Mouse (Mus musculus): ENCODE data around the gene Nid1. TPM values are rescaled to one million over a fixed set of nuclear protein-coding genes. Genes with fewer than 3 reads are reported as not detected.

The Nid1 gene
- total RNA-seq, 1 experiment from 2014 or later: 3.0 TPM

DNA sequence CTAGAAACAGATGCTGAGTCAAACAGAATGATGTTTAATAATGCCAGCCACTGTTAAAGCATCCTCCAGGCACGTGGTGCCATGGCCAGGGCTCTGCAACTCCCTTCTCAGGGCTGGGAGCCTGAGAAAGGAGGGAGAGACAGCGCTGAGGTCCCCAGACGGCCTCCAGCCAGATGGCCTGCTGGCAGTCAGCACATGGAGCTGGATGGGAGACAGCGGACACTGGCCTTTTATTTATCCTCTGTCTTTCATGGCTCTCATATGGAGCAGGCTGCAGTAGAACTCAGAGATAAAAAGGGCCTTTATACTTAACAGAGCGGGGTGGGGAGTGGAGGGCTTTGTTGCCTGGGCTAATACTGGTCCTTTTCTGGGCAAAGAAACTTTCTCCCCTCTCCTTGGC, 43.7 kb downstream of the Nid1 start:
- no peak for ATAC-seq (replicated peaks; ENCODE audit: insufficient number of reproducible peaks, low FRiP score, low TSS enrichment, poor library complexity, severe bottlenecking)

DNA sequence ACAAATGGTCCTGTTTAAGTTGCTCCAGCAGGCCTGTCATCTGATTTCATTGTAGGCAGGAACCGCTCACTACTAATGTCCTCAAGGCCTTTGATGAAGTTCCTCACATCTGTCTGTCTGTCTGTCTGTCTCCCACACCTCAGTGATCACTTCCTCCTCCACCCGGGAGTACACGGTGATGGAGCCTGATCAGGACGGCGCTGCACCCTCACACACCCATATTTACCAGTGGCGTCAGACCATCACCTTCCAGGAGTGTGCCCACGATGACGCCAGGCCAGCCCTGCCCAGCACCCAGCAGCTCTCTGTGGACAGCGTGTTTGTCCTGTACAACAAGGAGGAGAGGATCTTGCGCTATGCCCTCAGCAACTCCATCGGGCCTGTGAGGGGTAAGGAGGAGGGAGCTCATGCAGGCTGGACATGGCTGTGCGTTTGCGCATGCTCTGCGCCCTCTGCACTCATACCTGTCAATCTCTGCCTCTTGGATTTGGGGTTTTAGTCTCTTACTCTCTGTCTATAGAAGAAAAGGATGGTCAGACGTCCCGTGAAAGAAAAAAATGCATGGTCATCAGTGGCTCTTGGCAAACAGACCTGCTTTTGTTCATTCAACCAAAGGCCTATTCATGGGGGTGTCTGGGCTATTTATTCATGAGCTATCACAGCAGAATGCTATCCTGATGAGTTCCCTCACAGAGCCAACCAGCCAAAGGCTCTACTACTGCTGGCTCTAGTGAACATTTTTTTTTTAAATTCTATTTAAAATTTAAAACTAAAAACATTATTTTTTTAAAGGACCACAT, 44.7 kb downstream of the Nid1 start:
- ATAC-seq (replicated peaks; ENCODE audit: insufficient number of reproducible peaks, low FRiP score, low TSS enrichment, poor library complexity, severe bottlenecking): 0 out of 2 replicates have a peak, but pooled peaks have one; percentile 27

DNA sequence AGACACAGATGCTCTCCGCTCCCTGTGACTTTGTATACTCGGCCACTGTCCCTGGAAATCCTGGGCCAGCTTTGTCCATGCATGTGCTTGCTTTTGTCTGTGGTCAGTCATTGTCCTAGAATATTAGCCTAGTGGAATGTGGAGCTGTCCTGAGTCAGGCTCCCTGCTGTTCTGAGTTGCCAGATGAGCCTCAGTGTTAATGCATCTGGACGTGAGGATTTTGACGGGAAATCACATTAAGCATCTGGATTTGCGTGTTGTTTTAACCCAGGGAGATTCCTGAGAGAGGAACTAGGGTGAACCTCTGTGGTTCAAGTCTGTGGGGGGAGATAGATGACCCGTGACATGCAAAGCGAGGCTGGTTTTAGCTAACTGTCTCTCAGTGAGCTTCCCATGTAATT, 47.0 kb downstream of the Nid1 start:
- no peak for ATAC-seq (replicated peaks; ENCODE audit: insufficient number of reproducible peaks, low FRiP score, low TSS enrichment, poor library complexity, severe bottlenecking)

DNA sequence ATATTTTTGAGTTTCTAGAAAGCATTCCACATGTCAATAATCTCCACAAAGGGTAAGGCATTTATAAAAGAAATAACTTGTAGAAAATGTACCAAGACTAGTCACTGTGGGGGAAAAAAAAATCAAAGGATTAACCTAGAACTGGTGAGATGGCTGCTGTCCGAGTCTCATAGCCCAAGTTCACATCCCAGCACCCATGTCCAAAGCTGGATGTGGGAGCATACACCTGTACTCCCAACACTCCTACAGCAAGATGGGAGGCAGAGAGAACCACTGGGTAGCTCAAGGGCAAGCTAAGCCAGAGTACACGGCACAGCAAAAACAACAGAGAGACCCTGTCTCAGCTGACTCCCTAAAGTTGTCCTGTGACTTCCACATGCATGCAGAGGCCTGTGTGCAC, 47.5 kb downstream of the Nid1 start:
- no peak for ATAC-seq (replicated peaks; ENCODE audit: insufficient number of reproducible peaks, low FRiP score, low TSS enrichment, poor library complexity, severe bottlenecking)

DNA sequence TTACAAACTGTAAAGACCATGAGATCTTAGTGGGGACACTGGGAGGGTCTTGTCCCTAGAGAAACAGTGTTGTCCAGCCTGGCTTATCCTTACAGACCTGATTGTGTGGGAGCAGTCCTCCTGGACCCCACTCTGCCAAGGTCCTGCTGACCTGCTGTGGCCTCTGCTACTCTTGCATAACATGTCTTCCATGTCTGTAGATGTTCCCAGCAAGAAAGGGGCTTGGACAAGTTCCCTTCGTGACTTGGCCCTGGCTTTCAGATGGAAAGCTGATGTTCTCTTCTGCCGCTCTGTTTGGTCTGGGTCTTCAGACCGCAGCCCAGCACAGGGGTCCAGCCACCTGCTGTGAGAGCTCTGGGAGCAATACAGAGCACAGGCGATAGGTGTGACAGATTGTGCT, 48.3 kb downstream of the Nid1 start:
- ATAC-seq (replicated peaks; ENCODE audit: insufficient number of reproducible peaks, low FRiP score, low TSS enrichment, poor library complexity, severe bottlenecking): no peak

DNA sequence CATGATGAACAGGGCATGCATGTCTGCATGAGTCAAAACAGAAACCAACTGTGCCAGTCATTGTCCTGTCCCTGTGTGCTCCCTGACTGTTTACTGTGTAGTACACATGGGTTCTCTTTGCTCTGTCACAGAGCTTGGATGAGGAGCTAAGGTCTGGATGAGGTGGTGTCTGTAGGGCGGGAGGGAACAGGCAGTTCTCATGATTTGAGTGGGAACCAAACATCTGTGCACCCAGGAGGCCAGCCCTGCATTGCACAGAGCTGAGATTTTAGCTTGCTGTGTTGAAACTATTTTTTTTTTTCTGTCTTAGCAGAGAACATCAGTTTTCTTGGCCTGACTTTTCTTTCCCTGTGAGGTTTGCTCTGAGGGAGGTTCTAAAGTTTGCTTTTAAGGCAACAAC, 50.5 kb downstream of the Nid1 start:
- ATAC-seq (replicated peaks; ENCODE audit: insufficient number of reproducible peaks, low FRiP score, low TSS enrichment, poor library complexity, severe bottlenecking): no peak

DNA sequence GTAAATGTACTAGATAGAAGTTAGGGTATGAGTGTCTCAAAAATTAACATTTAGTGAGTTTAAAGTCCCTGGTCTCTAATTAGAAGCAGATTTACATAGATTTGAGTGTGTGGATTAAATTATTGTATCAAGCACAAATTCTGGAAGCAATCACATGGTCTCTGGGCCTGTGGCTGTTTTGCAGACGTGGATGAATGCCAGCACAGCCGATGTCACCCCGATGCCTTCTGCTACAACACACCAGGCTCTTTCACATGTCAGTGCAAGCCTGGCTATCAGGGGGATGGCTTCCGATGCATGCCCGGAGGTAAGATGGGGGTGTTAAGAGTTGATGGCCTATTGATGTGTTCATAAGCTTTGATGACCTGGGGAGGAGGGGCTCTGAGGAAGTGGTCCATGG, 52.5 kb downstream of the Nid1 start:
- ATAC-seq (replicated peaks; ENCODE audit: insufficient number of reproducible peaks, low FRiP score, low TSS enrichment, poor library complexity, severe bottlenecking): no peak

DNA sequence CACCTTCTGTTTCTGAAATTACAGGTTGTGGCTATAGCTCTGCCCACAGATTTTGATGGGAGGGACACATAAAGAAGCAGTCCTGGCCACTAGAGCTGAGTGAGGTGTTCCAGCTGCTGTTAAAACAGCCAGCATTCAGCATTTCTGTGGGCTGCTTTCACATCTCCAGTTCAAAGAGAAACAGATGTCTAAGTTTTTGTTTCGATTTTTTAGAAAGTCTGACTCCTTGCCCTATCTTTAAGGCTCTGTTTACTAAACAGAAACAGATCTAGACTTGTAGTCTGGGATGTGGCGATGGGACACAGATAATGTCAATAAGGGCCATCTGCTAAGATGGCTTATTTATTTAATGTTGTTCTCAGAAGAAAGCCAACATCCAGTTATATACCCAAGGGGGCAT, 54.8 kb downstream of the Nid1 start:
- ATAC-seq (replicated peaks; ENCODE audit: insufficient number of reproducible peaks, low FRiP score, low TSS enrichment, poor library complexity, severe bottlenecking): no peak

DNA sequence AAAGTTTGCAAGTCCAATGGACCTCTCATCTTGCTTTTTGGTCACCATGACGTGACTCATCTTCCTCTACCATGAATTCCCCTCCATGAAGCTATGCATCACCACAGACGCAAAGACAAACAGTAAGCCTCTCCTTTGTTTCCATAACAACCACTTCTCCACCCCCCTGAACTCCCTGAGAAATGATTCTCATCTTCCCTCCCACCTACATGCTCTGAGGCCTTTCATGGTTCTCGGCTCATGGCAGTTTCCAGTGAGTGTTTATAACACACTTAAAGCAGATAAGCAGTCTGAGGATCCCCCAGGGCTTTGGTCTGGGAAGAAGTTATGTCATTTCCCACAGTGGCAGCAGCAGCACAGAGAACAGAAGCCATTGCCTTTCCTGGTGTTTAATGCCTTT, 56.2 kb downstream of the Nid1 start:
- ATAC-seq (replicated peaks; ENCODE audit: insufficient number of reproducible peaks, low FRiP score, low TSS enrichment, poor library complexity, severe bottlenecking): no peak

DNA sequence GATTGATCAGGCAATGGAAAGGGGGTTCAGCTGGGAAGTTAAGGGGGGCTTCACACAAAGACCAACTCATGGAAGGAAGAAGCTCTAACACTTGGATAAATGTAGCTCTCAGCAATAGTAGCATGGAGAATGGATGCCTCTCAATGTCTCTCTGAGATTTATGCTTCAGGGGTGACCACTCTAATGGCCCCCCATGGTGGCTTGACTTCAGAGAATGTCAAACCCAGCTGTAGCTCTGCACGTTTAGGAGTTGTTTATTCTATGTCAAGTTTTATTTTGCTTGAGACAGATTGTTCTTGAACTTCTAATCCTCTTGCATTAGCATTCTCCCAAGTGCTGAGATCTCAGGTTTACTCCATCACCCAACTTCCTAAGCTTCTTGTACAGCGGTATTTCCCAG, 60.7 kb downstream of the Nid1 start:
- no peak for ATAC-seq (replicated peaks; ENCODE audit: insufficient number of reproducible peaks, low FRiP score, low TSS enrichment, poor library complexity, severe bottlenecking)

DNA sequence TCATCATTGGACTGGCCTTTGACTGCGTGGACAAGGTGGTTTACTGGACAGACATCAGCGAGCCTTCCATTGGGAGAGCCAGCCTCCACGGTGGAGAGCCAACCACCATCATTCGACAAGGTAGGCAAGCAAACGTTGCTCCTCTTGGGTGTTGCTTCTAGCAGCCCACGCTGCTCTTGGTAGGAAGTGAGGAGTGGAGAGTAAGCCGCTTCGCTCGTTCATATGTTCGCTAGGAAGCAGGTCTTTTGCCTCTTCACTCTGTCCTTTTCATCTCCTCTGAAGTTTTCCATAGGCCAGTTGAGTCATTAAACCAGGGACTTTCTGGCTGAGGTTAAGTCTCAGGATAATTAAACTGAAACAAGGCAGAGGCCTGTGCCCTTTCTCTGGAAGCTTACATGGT, 65.1 kb downstream of the Nid1 start:
- ATAC-seq (replicated peaks; ENCODE audit: insufficient number of reproducible peaks, low FRiP score, low TSS enrichment, poor library complexity, severe bottlenecking): no peak

DNA sequence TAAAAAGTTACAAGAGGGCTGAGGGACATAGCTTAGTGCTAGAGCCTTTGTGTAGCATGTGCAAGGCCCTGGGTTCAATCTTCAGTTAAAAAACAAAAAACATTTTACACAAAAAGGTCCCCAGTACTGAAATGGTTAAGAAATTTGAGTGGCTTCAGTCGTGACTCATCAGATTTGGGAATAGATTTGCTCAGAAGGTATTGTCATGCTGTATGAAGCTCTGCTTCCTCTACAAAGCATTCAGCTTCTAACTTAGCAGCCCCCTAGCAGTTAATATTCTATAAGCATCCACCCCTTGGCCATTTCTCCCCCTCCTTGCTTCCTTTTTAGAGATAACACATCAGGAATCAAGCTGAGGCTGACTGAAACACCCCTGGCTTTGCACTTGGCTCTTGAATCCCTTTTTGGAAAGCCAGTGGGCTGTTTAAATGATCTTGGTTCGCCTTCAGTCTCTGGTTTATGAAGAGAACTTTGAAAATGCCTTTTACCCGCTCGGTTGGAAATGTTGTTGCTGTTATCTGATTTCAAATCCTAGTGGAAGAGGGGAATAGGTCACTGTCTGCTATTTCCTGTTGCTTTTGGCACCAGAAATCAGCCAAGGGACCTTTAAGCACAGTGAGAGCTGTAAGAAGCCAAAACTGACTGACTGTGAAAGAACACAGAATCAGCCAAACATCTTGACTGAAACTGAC, 66.5 kb downstream of the Nid1 start:
- ATAC-seq (replicated peaks; ENCODE audit: insufficient number of reproducible peaks, low FRiP score, low TSS enrichment, poor library complexity, severe bottlenecking): no peak

DNA sequence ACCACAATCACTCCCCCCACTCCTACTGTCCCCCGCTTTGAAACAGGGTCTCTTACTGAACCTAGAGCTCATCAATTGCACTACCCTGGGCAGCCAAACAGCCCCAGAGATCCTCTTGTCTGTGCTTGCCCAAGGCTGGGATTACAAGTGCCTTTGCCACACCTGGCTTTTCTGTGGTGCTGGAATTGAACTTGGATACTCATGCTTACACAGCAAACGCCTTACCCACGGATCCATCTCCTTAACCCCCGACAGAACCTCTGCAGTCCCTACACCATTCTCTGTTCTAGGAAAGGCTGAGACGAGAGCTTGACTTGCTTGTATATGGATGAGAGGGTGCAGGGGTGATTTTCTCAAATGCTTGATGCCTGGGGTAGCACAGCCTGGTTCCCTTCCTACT, 67.7 kb downstream of the Nid1 start:
- no peak for ATAC-seq (replicated peaks; ENCODE audit: insufficient number of reproducible peaks, low FRiP score, low TSS enrichment, poor library complexity, severe bottlenecking)

DNA sequence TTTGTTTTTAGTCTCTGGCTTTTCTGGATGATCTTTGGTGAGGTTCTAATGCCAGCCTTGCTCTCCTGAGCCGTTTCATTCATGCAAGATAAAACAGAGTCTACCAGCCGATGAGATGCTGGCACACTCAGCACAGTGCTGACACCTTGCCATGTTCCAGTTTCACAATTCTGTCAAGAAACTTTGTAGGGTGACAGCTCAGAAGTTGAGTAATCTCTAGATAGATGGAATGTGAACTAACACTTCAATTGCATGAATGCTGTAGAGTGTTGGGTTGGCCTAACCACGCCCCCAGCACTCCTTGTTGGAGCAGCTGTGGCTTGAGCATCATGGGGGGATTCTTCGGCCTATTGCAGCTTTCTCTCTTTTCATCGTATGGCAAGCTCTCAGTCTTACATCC, 69.2 kb downstream of the Nid1 start:
- ATAC-seq (replicated peaks; ENCODE audit: insufficient number of reproducible peaks, low FRiP score, low TSS enrichment, poor library complexity, severe bottlenecking): no peak

DNA sequence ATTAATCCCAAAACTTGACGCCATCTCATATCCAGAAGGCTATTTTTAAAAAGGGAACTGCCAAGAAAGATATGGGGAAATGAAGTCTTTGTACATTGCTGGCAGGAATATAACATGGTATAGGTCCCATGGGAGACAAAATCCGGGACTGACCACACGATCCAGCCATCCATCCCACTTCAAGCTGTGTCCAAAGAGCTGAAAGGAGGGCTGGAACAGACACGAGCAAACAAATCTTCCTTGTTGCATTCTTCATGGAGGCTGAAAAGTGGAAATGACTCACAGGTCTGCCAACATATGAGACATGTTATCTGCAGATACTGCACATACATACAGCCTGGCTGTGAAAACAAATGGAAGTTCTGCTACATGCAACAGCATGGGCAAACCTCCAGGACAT, 77.5 kb downstream of the Nid1 start:
- no peak for ATAC-seq (replicated peaks; ENCODE audit: insufficient number of reproducible peaks, low FRiP score, low TSS enrichment, poor library complexity, severe bottlenecking)

DNA sequence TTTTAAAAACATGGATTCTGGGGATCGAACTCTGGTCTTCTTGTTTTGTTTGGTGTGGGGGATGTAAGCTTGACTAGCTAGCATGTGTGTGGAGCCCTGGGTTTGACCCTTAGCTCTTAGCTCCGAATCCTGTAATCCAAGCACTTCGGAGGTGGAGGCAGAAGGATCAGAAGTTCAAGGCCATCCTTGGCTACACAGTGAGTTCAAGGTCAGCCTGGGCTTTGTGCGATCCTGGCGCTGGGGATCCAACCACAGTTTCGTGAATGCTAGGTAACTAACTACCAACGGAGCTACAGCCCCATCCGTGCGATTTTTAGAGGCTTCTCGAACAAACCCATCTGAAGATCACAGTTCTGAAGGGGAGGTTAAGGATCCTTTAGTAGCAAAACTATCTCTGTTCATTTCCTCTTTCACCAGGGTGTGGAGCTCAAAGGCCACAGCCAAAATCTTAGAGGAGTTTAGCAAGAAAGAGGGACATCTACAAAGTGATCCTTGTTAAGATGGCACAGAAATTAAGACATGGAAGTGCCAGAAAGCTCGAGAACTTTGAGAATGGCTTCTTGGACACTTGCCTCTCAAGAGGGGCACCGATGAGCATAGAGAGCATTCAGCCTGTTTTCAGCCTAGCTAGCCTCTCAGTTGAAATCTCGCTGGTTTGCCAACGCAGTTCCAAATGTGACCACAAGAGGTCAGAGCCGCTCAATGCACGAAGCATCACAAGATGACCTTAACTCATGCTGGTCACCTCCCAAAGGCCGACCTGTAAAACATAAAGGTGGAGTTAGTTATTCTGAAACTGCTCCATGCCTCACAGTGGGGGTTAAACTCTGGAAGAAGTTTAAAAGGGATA, 79.2 kb downstream of the Nid1 start:
- peak; percentile 64 for ATAC-seq (replicated peaks; ENCODE audit: insufficient number of reproducible peaks, low FRiP score, low TSS enrichment, poor library complexity, severe bottlenecking)

DNA sequence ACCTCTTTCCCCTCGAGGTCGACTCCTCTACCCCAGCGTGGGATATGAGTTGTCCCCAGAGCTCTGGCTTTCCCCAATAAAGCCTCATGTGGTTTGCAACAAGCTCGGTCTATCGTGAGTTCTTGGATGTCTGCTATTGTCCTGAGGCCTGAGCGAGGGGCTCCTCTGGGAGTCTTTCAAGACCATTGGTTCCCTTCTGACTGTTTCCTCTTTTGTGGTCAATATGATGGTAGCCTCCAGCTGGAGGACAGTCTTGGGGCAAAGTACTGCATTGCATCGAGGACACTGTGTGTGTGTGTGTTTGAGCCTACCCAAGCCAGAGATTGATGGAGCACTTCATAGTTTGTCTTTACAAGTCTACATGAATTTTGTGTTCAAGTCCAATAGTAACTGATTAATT, 80.8 kb downstream of the Nid1 start:
- no peak for ATAC-seq (replicated peaks; ENCODE audit: insufficient number of reproducible peaks, low FRiP score, low TSS enrichment, poor library complexity, severe bottlenecking)

DNA sequence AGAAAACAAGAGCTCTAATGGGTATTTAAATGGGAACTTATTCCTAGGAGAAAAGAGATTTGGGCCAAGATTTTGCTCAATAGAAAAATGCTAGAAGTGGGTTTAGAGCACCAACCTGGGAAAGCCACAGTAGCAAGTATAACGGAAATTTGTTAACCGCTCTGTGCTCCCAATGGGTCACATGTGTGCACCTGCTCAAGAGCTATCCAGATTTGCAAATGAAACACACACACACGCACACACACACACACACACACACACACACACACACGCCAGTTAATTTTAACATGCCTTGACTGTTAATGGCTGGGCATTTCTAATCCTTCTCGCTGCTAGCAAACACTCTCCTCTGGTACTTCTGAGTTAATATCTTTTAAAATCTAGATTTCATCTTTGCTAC, 83.1 kb downstream of the Nid1 start:
- ATAC-seq (replicated peaks; ENCODE audit: insufficient number of reproducible peaks, low FRiP score, low TSS enrichment, poor library complexity, severe bottlenecking): no peak
